Mouse (Mus musculus) thymus, adult 2 months (tissue): Measurements from ENCODE around the gene Inhbe.

ENCODE experiments used
- CTCF ChIP-seq: fragments of 200-500 bp; IDR thresholded peaks from 2 replicates; pipeline ENCODE4 v1.5.1; 2012; ENCODE audit warnings: mild to moderate bottlenecking, control low read depth, low read length, moderate library complexity, borderline replicate concordance; ENCODE audit not compliant: control insufficient read depth, poor library complexity, insufficient read depth; ENCODE audit errors: extremely low read depth
- POLR2A ChIP-seq: fragments of 200-500 bp; IDR thresholded peaks from 2 replicates; pipeline ENCODE4 v1.6.1; 2012; ENCODE audit warnings: mild to moderate bottlenecking, low read length, control low read depth, moderate library complexity; ENCODE audit not compliant: control insufficient read depth, poor library complexity, insufficient read depth; ENCODE audit errors: extremely low read depth

GRCm38 (mm10) chr10:127340577-127341359 lies 13.4 kb downstream of the Inhbe start:
- no peak for TF ChIP-seq CTCF
- TF ChIP-seq POLR2A: no peak
